Mouse (Mus musculus): ENCODE measurements around the gene Pygm. TPM values are rescaled to one million over a fixed set of nuclear protein-coding genes. Genes with fewer than 3 reads are reported as not detected.

The Pygm gene
- polyA plus RNA-seq (2021), result 1.0 TPM

GRCm38 (mm10) chr19:6384128-6384527 lies at the start of gene Pygm:
Pygm (plus strand) TSS chr19:6384399.
- H3K27me3 ChIP-seq, result no peaks in the 10 kb centered on the region
- TF ChIP-seq CTCF (IDR thresholded peaks at IDR 0.05), result no peak
- ATAC-seq (no peak), DNase-seq (ENCODE audit: low read depth, low spot score) (no peak)
- in situ Hi-C loops (cut with MboI; ENCODE audit: low pct_unique_long_range_greater_than_20kb), result no loop called here
- CTCF ChIA-PET, result interaction anchor here (1.2 to 2.6 kb wide), 2 partner anchors 10 to 17 kb away, joined by 6 to 15 read pairs; no protein-coding TSS in a partner anchor
- POLR2A ChIA-PET, result interaction anchor here (1.1 to 1.2 kb wide), 2 partner anchors 11 to 17 kb away, joined by 3 to 4 read pairs; no protein-coding TSS in a partner anchor

- TF ChIP-seq CTCF (IDR thresholded peaks at IDR 0.05), result no peak
- ChIA-PET POLR2A (interaction anchor here (0.6 to 1.1 kb wide), 2 partner anchors 20 to 37 kb away, joined by 3 read pairs; no protein-coding TSS in a partner anchor), CTCF (interaction anchor here (0.7 to 1.7 kb wide), 7 partner anchors 12 to 194 kb away, joined by 3 to 9 read pairs (median 3); partner anchors contain the start of genes Arl2 and Batf2)
- in situ Hi-C loops (cut with MboI; ENCODE audit: low pct_unique_long_range_greater_than_20kb), result loop anchor here (10.0 kb wide), 1 partner anchor 370 kb away; the partner anchor contains the start of gene Pola2
- H3K27me3 ChIP-seq, result no peaks in the 10 kb centered on the region
- peak; percentile 85 for DNase-seq (ENCODE audit: low read depth, low spot score)
- peak; percentile 88 for ATAC-seq
Observed at GRCm38 (mm10) chr19:6334673-6335457, 49.3 kb upstream of the Pygm start, which contains the start of gene Men1. Men1 (plus strand) TSS chr19:6334979.

- TF ChIP-seq CTCF (IDR thresholded peaks at IDR 0.05), result no peak
- POLR2A ChIA-PET, result interaction anchor here (0.6 kb wide), 1 partner anchor 19 kb away, joined by 3 read pairs; no protein-coding TSS in a partner anchor
- CTCF ChIA-PET, result interaction anchor here (0.9 kb wide), 1 partner anchor 74 kb away, joined by 3 read pairs; no protein-coding TSS in a partner anchor
- DNase-seq (ENCODE audit: low read depth, low spot score) (no peak), ATAC-seq (peak; percentile 6)
- H3K27me3 ChIP-seq, result no peaks in the 10 kb centered on the region
- in situ Hi-C loops (cut with MboI; ENCODE audit: low pct_unique_long_range_greater_than_20kb), result loop anchor here (10.0 kb wide), 1 partner anchor 371 kb away; the partner anchor contains the start of gene Pola2
Observed at GRCm38 (mm10) chr19:6335458-6335827, 48.8 kb upstream of the Pygm start.

GRCm38 (mm10) chr19:6336920-6337319 lies 47.3 kb upstream of the Pygm start:
- TF ChIP-seq CTCF (IDR thresholded peaks at IDR 0.05), result no peak
- POLR2A ChIA-PET, result no interaction called here
- ATAC-seq, result no peak
- no peak for DNase-seq (ENCODE audit: low read depth, low spot score)
- CTCF ChIA-PET, result interaction anchor here (0.9 to 1.8 kb wide), 2 partner anchors 69 to 74 kb away, joined by 3 to 5 read pairs; no protein-coding TSS in a partner anchor
- in situ Hi-C loops (cut with MboI; ENCODE audit: low pct_unique_long_range_greater_than_20kb), result loop anchor here (10.0 kb wide), 1 partner anchor 372 kb away; the partner anchor contains the start of gene Pola2
- H3K27me3 ChIP-seq, result no peaks in the 10 kb centered on the region

- CTCF ChIA-PET, result interaction anchor here (1.8 kb wide), 1 partner anchor 75 kb away, joined by 5 read pairs; no protein-coding TSS in a partner anchor
- DNase-seq (ENCODE audit: low read depth, low spot score), result no peak
- in situ Hi-C loops (cut with MboI; ENCODE audit: low pct_unique_long_range_greater_than_20kb), result loop anchor here (10.0 kb wide), 1 partner anchor 373 kb away; the partner anchor contains the start of gene Pola2
- ATAC-seq, result no peak
- no peak for TF ChIP-seq CTCF (IDR thresholded peaks at IDR 0.05)
- POLR2A ChIA-PET, result no interaction called here
- H3K27me3 ChIP-seq, result no peaks in the 10 kb centered on the region
Observed at GRCm38 (mm10) chr19:6338171-6338570, 46.0 kb upstream of the Pygm start.

GRCm38 (mm10) chr19:6338716-6339115 lies 45.5 kb upstream of the Pygm start:
- POLR2A ChIA-PET, result no interaction called here
- DNase-seq (ENCODE audit: low read depth, low spot score) (no peak), ATAC-seq (no peak)
- CTCF ChIA-PET, result no interaction called here
- no peaks in the 10 kb centered on the region for H3K27me3 ChIP-seq
- no peak for TF ChIP-seq CTCF (IDR thresholded peaks at IDR 0.05)
- in situ Hi-C loops (cut with MboI; ENCODE audit: low pct_unique_long_range_greater_than_20kb), result loop anchor here (10.0 kb wide), 1 partner anchor 374 kb away; the partner anchor contains the start of gene Pola2

- ChIA-PET CTCF (no interaction called here), POLR2A (no interaction called here)
- ATAC-seq, result no peak
- in situ Hi-C loops (cut with MboI; ENCODE audit: low pct_unique_long_range_greater_than_20kb), result loop anchor here (10.0 kb wide), 1 partner anchor 374 kb away; the partner anchor contains the start of gene Pola2
- no peak for DNase-seq (ENCODE audit: low read depth, low spot score)
- no peaks in the 10 kb centered on the region for H3K27me3 ChIP-seq
- no peak for TF ChIP-seq CTCF (IDR thresholded peaks at IDR 0.05)
Observed at GRCm38 (mm10) chr19:6339191-6339590, 45.0 kb upstream of the Pygm start.

GRCm38 (mm10) chr19:6339890-6340504 lies 44.2 kb upstream of the Pygm start:
- no peak for DNase-seq (ENCODE audit: low read depth, low spot score)
- in situ Hi-C loops (cut with MboI; ENCODE audit: low pct_unique_long_range_greater_than_20kb), result loop anchor here (10.0 kb wide), 1 partner anchor 375 kb away; the partner anchor contains the start of gene Pola2
- POLR2A ChIA-PET, result interaction anchor here (1.1 kb wide), 1 partner anchor 198 kb away, joined by 3 read pairs; the partner anchor contains the start of gene Arl2
- CTCF ChIA-PET, result no interaction called here
- no peak for TF ChIP-seq CTCF (IDR thresholded peaks at IDR 0.05)
- ATAC-seq, result no peak
- H3K27me3 ChIP-seq, result no peaks in the 10 kb centered on the region

- in situ Hi-C loops (cut with MboI; ENCODE audit: low pct_unique_long_range_greater_than_20kb), result no loop called here
- H3K27me3 ChIP-seq, result no peaks in the 10 kb centered on the region
- ChIA-PET POLR2A (interaction anchor here (0.6 to 2.0 kb wide), 5 partner anchors 10 to 326 kb away, joined by 3 to 7 read pairs (median 4); partner anchors contain the start of gene Arl2), CTCF (interaction anchor here (0.6 to 0.9 kb wide), 2 partner anchors 9 to 78 kb away, joined by 3 read pairs; no protein-coding TSS in a partner anchor)
- ATAC-seq (peak; percentile 75), DNase-seq (ENCODE audit: low read depth, low spot score) (no peak)
- TF ChIP-seq CTCF (IDR thresholded peaks at IDR 0.05), result no peak
Observed at GRCm38 (mm10) chr19:6340524-6341452, 43.4 kb upstream of the Pygm start, which contains the start of gene Map4k2. Map4k2 (plus strand) TSS chr19:6341135.

Measured in Patski (cell line).